Mouse (Mus musculus): ENCODE measurements around the gene Nxf7.
"Not testable (repeated sequence)": the region's sequence is repeated elsewhere in the genome, so short reads cannot be mapped to it uniquely, and the experiment has no call there.

Gene Nxf7

GRCm38 (mm10) chrX:135598677-135599076, at the start of gene Nxf7:
TSS of gene Nxf7 (minus strand) at chrX:135598777.
- DNase-seq (ENCODE audit: low spot score) = no peak

GRCm38 (mm10) chrX:135627605-135628004, 29.0 kb upstream of the Nxf7 start, which contains the start of gene Prame:
TSS of gene Prame (minus strand) at chrX:135627705.
- DNase-seq (ENCODE audit: low spot score) = no peak

- not testable (repeated sequence) for DNase-seq (ENCODE audit: low spot score)
Observed at GRCm38 (mm10) chrX:135601298-135602029, 2.9 kb upstream of the Nxf7 start.

- no peak for DNase-seq (ENCODE audit: low spot score)
Observed at GRCm38 (mm10) chrX:135598096-135598495, 481 bp downstream of the Nxf7 start.

- no peak for DNase-seq (ENCODE audit: low spot score)
Observed at GRCm38 (mm10) chrX:135576412-135576811, 22.2 kb downstream of the Nxf7 start.

- not testable (repeated sequence) for DNase-seq (ENCODE audit: low spot score)
Observed at GRCm38 (mm10) chrX:135574958-135575628, 23.5 kb downstream of the Nxf7 start.

- peak; percentile 3 for DNase-seq (ENCODE audit: low spot score)
Observed at GRCm38 (mm10) chrX:135574261-135574957, 24.2 kb downstream of the Nxf7 start.

GRCm38 (mm10) chrX:135569467-135569866, 29.1 kb downstream of the Nxf7 start:
- peak; percentile 23 for DNase-seq (ENCODE audit: low spot score)

- not testable (repeated sequence) for DNase-seq (ENCODE audit: low spot score)
Observed at GRCm38 (mm10) chrX:135564934-135565333, 33.6 kb downstream of the Nxf7 start.

GRCm38 (mm10) chrX:135562841-135563240, 35.7 kb downstream of the Nxf7 start:
- DNase-seq (ENCODE audit: low spot score) = no peak

GRCm38 (mm10) chrX:135561693-135562092, 36.9 kb downstream of the Nxf7 start:
- not testable (repeated sequence) for DNase-seq (ENCODE audit: low spot score)

- DNase-seq (ENCODE audit: low spot score) = peak; percentile 18
Observed at GRCm38 (mm10) chrX:135560933-135561332, 37.6 kb downstream of the Nxf7 start.

- peak; percentile 22 for DNase-seq (ENCODE audit: low spot score)
Observed at GRCm38 (mm10) chrX:135559665-135560064, 38.9 kb downstream of the Nxf7 start.
